Mouse (Mus musculus) ES-Bruce4 (cell line): ENCODE measurements around the gene Irs3. TPM values are rescaled to one million over a fixed set of nuclear protein-coding genes. Genes with fewer than 3 reads are reported as not detected.

ENCODE experiments used
- H3K27ac ChIP-seq: 2 replicates; pipeline ENCODE4 v1.5.1; 2012; ENCODE audit warnings: low read length, inconsistent platforms; ENCODE audit not compliant: insufficient read depth
- H3K27me3 ChIP-seq: 2 replicates; pipeline ENCODE4 v1.6.1; 2012; ENCODE audit warnings: mild to moderate bottlenecking, low read length, inconsistent platforms; ENCODE audit not compliant: control insufficient read depth, poor library complexity, insufficient read depth, severe bottlenecking
- H3K36me3 ChIP-seq: 2 replicates; pipeline ENCODE4 v1.6.1; 2012; ENCODE audit warnings: inconsistent platforms, mild to moderate bottlenecking, low read length, moderate library complexity; ENCODE audit not compliant: control insufficient read depth, poor library complexity, insufficient read depth, severe bottlenecking
- H3K4me1 ChIP-seq: one replicate; pipeline ENCODE4 v1.8.1; 2011; ENCODE audit warnings: low read length; ENCODE audit not compliant: control insufficient read depth, insufficient read depth
- H3K4me3 ChIP-seq: 2 replicates; pipeline ENCODE4 v1.5.1; 2011; ENCODE audit warnings: low read depth, mild to moderate bottlenecking, low read length
- H3K9ac ChIP-seq: 2 replicates; pipeline ENCODE4 v1.6.1; 2012; ENCODE audit warnings: low read depth, mild to moderate bottlenecking, inconsistent platforms; ENCODE audit not compliant: poor library complexity, severe bottlenecking
- H3K9me3 ChIP-seq: replicated peaks from 2 replicates; pipeline ENCODE4 v1.6.1; 2012; ENCODE audit warnings: mild to moderate bottlenecking, low read length, inconsistent platforms; ENCODE audit not compliant: control insufficient read depth, poor library complexity, insufficient read depth, severe bottlenecking
- CTCF ChIP-seq: IDR thresholded peaks from one replicate; pipeline ENCODE4 v1.8.1; 2011; ENCODE audit warnings: low read depth, low read length
- EP300 ChIP-seq: IDR thresholded peaks from 2 replicates; pipeline ENCODE4 v1.6.1; 2011; ENCODE audit warnings: low read depth, low read length; ENCODE audit not compliant: insufficient read depth
- POLR2A ChIP-seq: IDR thresholded peaks from one replicate; pipeline ENCODE4 v1.8.1; 2011; ENCODE audit warnings: low read length; ENCODE audit not compliant: insufficient read depth
- polyA plus RNA-seq: library from polyadenylated mRNA; stranded (reverse); fragments of >200 nt; gene quantifications from 2 replicates; pipeline ENCODE4 v1.2.4, GENCODE M21; 2011; ENCODE audit warnings: low read depth; ENCODE audit not compliant: missing spikeins, insufficient read depth, insufficient read length

Irs3 gene
- polyA plus RNA-seq, 1 experiment: 1.5 TPM

DNA sequence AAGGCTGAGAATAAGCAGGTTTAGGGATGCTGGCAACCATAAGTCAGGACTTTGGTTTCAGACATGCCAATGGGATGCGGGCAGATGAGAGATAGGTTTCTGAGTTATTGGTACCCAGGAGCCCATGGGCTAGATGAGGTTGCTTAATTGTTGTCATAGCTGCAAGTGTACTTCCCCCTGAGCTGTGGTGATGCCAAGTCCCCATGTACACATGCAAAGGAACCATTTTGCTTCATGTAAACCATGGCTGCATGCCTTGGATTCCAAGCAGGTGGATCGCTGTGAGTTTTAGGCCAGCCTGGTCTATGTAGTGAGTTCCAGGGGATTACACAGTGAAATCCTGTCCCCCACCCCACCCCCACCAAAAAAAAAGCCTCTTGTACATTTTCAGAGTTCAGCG lies 40.1 kb upstream of the Irs3 start:
- Histone ChIP-seq H3K4me1 (no peaks in the 10 kb centered on the region), H3K36me3 (no peaks in the 10 kb centered on the region), H3K27me3 (no peaks in the 10 kb centered on the region), H3K27ac (no peak overlapping the region), H3K9me3 (no peaks in the 10 kb centered on the region), H3K4me3 (no peak overlapping the region), H3K9ac (no peak overlapping the region)
- TF ChIP-seq EP300 (no peak), CTCF (no peak), POLR2A (no peak)

DNA sequence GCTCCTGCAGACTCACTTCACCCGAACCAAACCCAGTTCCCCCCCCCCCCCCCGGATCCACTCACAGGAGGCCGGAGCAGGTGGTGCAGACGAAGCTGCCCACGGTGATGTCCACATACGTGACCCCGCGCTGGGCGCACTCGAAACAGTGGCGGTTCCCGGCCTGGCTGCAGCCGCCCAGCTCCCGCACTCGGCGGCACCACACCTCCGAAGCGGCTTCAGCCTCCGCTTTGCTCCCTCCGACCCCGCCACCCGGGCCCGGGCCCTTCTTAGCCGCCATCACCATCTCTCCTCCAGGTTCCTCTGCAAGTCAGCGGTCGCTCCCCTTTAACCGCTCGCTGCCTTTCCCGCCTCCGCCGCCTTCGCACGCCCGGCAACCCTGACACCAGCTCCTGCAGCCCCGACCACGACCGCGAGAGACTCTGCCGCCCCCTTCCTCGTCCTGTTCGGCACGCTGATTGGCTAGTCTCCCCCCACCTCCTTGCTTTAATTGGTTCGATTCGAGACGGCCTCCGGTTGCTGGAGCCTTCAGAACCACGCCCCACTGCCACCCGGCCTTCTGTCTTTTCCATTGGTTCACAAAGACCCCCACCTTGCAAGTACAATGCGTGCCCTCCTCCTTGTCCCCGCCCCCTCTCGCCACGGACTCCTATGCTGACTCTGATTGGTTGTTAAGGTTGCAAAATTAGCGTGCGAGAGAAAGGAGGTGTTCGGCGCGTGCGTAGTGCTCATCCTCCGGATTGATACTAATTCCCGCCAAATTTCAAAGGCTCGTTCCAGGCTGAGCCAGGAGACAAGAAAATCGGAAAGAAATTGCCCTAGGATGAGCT lies 39.0 kb upstream of the Irs3 start, which contains the start of gene Agfg2:
Gene Agfg2 (minus strand): TSS at position 433 of the 830 bp plus-strand sequence.
- Histone ChIP-seq H3K9me3 (no peaks in the 10 kb centered on the region), H3K36me3 (no peaks in the 10 kb centered on the region), H3K27ac (no peak within 1 kb of the TSS), H3K27me3 (no peaks in the 10 kb centered on the region), H3K4me3 (peak within 1 kb of the TSS; percentile 89), H3K4me1 (no peaks in the 10 kb centered on the region), H3K9ac (peak within 1 kb of the TSS; percentile 87)
- TF ChIP-seq CTCF (no peak), POLR2A (peak; percentile 25)

DNA sequence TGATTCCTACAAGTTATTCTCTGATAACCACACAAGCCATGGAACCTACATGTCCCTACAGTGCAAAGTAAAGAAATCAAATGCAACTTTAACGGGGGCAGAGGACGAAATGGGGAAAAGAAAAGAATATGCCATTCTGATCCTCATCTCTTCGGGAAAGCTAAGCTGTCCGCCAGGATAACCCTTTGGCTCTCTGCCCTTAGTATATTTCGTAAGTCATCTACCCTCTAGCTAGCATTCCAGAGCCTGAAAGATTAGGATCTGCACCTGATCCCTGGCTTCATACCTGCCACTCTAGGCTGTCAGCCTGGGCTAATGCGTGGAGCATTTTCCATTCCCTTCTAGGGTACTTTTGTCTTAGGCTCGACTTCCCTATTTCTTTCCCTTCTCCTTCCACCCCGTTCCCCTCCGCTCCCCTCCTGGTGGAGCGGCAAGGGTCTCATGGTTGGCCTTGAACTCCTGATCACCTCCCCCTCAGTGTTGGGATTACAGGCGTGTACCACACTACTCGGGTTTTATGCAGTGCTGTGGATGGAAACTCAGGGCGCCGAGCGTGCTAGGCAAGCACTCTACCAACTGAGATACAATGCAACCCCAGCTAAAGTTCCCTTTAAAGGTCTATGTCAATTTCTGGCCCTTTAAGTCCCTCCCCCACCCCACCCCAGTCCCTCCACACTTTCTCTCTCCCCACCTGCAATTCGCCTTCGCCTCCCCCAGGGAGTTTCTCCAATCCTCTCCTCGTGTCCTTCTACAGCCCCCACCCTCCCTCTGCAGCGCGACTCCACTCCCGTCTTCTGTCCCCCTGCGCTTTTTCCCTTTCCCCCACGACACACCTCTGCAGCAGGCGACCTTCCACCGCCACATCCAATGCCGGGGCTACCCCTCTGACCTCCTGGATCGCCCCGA lies 38.1 kb upstream of the Irs3 start:
- Histone ChIP-seq H3K36me3 (no peaks in the 10 kb centered on the region), H3K27me3 (no peaks in the 10 kb centered on the region), H3K9me3 (no peaks in the 10 kb centered on the region), H3K4me1 (no peaks in the 10 kb centered on the region), H3K9ac (peak overlapping the region; percentile 87), H3K4me3 (peak overlapping the region; percentile 89), H3K27ac (no peak overlapping the region)
- TF ChIP-seq EP300 (no peak), POLR2A (no peak), CTCF (no peak)

DNA sequence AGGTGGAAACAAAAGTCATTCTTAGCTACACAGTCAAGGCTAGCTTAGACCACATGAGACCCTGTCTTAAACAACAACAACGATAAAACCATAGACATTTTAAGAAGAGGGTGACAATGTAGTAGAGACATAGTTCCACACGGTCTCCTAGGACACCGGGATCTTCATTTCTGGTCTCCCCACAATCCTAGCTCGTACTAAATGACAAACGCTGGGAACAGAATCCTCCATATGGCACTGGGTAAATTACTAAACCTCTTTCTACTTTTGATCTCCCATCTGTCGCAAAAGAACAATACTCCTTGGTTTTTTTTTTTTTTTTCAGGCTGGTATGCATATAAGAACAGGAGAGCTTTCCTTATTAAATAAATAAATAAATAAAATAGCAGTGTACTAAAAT lies 37.0 kb upstream of the Irs3 start:
- H3K4me1 ChIP-seq: no peaks in the 10 kb centered on the region
- no peak overlapping the region for H3K4me3 ChIP-seq
- TF ChIP-seq CTCF: no peak
- no peak for TF ChIP-seq POLR2A
- TF ChIP-seq EP300: no peak
- no peaks in the 10 kb centered on the region for H3K36me3 ChIP-seq
- no peaks in the 10 kb centered on the region for H3K27me3 ChIP-seq
- no peak overlapping the region for H3K9ac ChIP-seq
- no peaks in the 10 kb centered on the region for H3K9me3 ChIP-seq
- no peak overlapping the region for H3K27ac ChIP-seq

DNA sequence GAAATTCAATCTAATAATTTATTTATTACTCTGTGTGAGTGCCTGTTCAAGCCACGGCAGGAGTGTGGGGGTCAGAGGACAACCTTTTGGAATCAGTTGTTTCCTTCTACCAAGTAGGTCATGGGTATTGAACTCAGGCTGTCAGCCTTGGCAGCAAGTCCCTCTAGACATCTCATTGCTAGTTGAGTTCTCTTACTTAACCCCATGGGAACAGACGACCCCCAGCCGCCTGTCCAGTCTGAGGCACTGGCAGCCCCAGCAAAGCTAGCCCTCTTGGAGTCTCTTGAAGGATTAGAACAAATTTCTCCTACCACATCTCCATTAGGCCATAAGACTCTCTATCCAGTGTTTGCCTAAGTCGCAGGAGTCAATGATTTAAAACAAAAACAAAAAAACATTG lies 34.2 kb upstream of the Irs3 start:
- Histone ChIP-seq H3K36me3 (no peaks in the 10 kb centered on the region), H3K9ac (no peak overlapping the region)
- TF ChIP-seq EP300: no peak
- no peak for TF ChIP-seq CTCF
- no peak for TF ChIP-seq POLR2A

DNA sequence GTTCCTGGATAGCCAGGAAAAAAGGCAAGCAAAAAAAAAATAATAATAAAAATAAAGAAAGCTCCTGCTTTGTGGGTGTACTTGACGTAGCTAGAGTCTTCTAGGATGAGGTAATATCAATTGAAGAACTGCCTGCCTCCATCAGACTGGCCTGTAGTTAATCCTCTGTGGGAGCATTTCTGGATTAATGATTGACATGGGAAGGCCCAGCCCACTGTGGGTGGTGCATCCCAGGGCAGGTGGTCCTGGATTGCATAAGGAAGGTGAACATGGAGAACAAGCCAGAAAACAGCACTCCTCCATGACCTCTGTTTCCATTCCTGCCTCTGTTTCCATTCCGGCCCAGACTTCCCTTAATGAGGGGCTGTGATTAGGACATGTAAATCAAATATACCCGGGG lies 33.2 kb upstream of the Irs3 start:
- no peak for TF ChIP-seq POLR2A
- no peak for TF ChIP-seq CTCF
- no peak for TF ChIP-seq EP300
- no peak overlapping the region for H3K9ac ChIP-seq

More for the DNA sequence above, 34.2 kb upstream of the Irs3 start:
- no peaks in the 10 kb centered on the region for H3K27me3 ChIP-seq
- no peak overlapping the region for H3K4me3 ChIP-seq
- H3K9me3 ChIP-seq: no peaks in the 10 kb centered on the region
- H3K27ac ChIP-seq: no peak overlapping the region
- H3K4me1 ChIP-seq: no peaks in the 10 kb centered on the region

More for the DNA sequence above, 33.2 kb upstream of the Irs3 start:
- Histone ChIP-seq H3K27ac (no peak overlapping the region), H3K9me3 (no peaks in the 10 kb centered on the region), H3K36me3 (no peaks in the 10 kb centered on the region), H3K4me1 (no peaks in the 10 kb centered on the region), H3K27me3 (no peaks in the 10 kb centered on the region), H3K4me3 (no peak overlapping the region)
